Mouse (Mus musculus): ENCODE measurements around the gene Kctd5. TPM values are rescaled to one million over a fixed set of nuclear protein-coding genes. Genes with fewer than 3 reads are reported as not detected.
A peak's percentile ranks its signal among the peaks of the same experiment; 100 is the strongest.

The Kctd5 gene
- polyA plus RNA-seq, 1 experiment from 2014 or later: 56.2 TPM

- WGBS: 27% methylated on average over 5 of the region's 5 CpGs
- Histone ChIP-seq H3K4me2 (ENCODE audit: low read depth, low read length) (peak overlapping the region; percentile 21; the same call in 1 of the 2 replicates), H3K27ac (ENCODE audit: low read length) (peak overlapping the region; percentile 97), H3K9me3 (replicated peaks; ENCODE audit: control insufficient read depth, low read length) (no peaks in the 10 kb centered on the region), H3K9ac (ENCODE audit: low read length) (0 out of 2 replicates have a peak overlapping the region, but pooled peaks have one; percentile 43), H3K27me3 (ENCODE audit: control insufficient read depth, insufficient read depth, low read length) (no peaks in the 10 kb centered on the region), H3K4me1 (ENCODE audit: control insufficient read depth, insufficient read depth, low read length) (peaks cover 21% of the 10 kb centered on the region), H3K36me3 (ENCODE audit: control insufficient read depth, insufficient read depth, low read length) (no peaks in the 10 kb centered on the region), H3K4me3 (replicated peaks; ENCODE audit: low read length) (no peak overlapping the region)
- ATAC-seq (ENCODE audit: insufficient read depth, low FRiP score): peak; percentile 79
Measured at GRCm38 (mm10) chr17:24021375-24022199, 51.7 kb downstream of the Kctd5 start.

GRCm38 (mm10) chr17:24020696-24021095 lies 52.6 kb downstream of the Kctd5 start:
- ATAC-seq (ENCODE audit: insufficient read depth, low FRiP score): peak; percentile 84
- no peaks in the 10 kb centered on the region for H3K9me3 ChIP-seq (replicated peaks; ENCODE audit: control insufficient read depth, low read length)
- H3K9ac ChIP-seq (ENCODE audit: low read length): 0 out of 2 replicates have a peak overlapping the region, but pooled peaks have one; percentile 43
- H3K4me3 ChIP-seq (replicated peaks; ENCODE audit: low read length): no peak overlapping the region
- peak overlapping the region; percentile 21; the same call in 1 of the 2 replicates for H3K4me2 ChIP-seq (ENCODE audit: low read depth, low read length)
- H3K4me1 ChIP-seq (ENCODE audit: control insufficient read depth, insufficient read depth, low read length): peaks cover 21% of the 10 kb centered on the region
- 32% methylated on average over 6 of the region's 6 CpGs for WGBS
- H3K27ac ChIP-seq (ENCODE audit: low read length): peak overlapping the region; percentile 97
- H3K36me3 ChIP-seq (ENCODE audit: control insufficient read depth, insufficient read depth, low read length): no peaks in the 10 kb centered on the region
- no peaks in the 10 kb centered on the region for H3K27me3 ChIP-seq (ENCODE audit: control insufficient read depth, insufficient read depth, low read length)

GRCm38 (mm10) chr17:24015727-24016126 lies 57.6 kb downstream of the Kctd5 start:
- Histone ChIP-seq H3K9me3 (replicated peaks; ENCODE audit: control insufficient read depth, low read length) (no peaks in the 10 kb centered on the region), H3K27ac (ENCODE audit: low read length) (no peak overlapping the region), H3K4me1 (ENCODE audit: control insufficient read depth, insufficient read depth, low read length) (peaks cover 5% of the 10 kb centered on the region), H3K27me3 (ENCODE audit: control insufficient read depth, insufficient read depth, low read length) (no peaks in the 10 kb centered on the region), H3K9ac (ENCODE audit: low read length) (no peak overlapping the region), H3K4me3 (replicated peaks; ENCODE audit: low read length) (no peak overlapping the region), H3K4me2 (ENCODE audit: low read depth, low read length) (no peak overlapping the region), H3K36me3 (ENCODE audit: control insufficient read depth, insufficient read depth, low read length) (no peaks in the 10 kb centered on the region)
- ATAC-seq (ENCODE audit: insufficient read depth, low FRiP score): no peak
- WGBS: 39% methylated on average over 14 of the region's 14 CpGs

GRCm38 (mm10) chr17:24014433-24014965 lies 58.8 kb downstream of the Kctd5 start:
- 75% methylated on average over 5 of the region's 5 CpGs for WGBS
- Histone ChIP-seq H3K27me3 (ENCODE audit: control insufficient read depth, insufficient read depth, low read length) (no peaks in the 10 kb centered on the region), H3K9ac (ENCODE audit: low read length) (no peak overlapping the region), H3K4me1 (ENCODE audit: control insufficient read depth, insufficient read depth, low read length) (no peaks in the 10 kb centered on the region), H3K9me3 (replicated peaks; ENCODE audit: control insufficient read depth, low read length) (no peaks in the 10 kb centered on the region), H3K4me2 (ENCODE audit: low read depth, low read length) (no peak overlapping the region), H3K36me3 (ENCODE audit: control insufficient read depth, insufficient read depth, low read length) (no peaks in the 10 kb centered on the region), H3K27ac (ENCODE audit: low read length) (no peak overlapping the region), H3K4me3 (replicated peaks; ENCODE audit: low read length) (no peak overlapping the region)
- peak; percentile 37; the same call in 1 of the 2 replicates for ATAC-seq (ENCODE audit: insufficient read depth, low FRiP score)

- no peak overlapping the region for H3K4me2 ChIP-seq (ENCODE audit: low read depth, low read length)
Measured at GRCm38 (mm10) chr17:24012921-24013320, 60.4 kb downstream of the Kctd5 start.

GRCm38 (mm10) chr17:24009617-24010016 lies 63.7 kb downstream of the Kctd5 start:
- no peak for ATAC-seq (ENCODE audit: insufficient read depth, low FRiP score)
- H3K36me3 ChIP-seq (ENCODE audit: control insufficient read depth, insufficient read depth, low read length): no peaks in the 10 kb centered on the region
- no peaks in the 10 kb centered on the region for H3K4me1 ChIP-seq (ENCODE audit: control insufficient read depth, insufficient read depth, low read length)
- no peaks in the 10 kb centered on the region for H3K27me3 ChIP-seq (ENCODE audit: control insufficient read depth, insufficient read depth, low read length)
- no peak overlapping the region for H3K9ac ChIP-seq (ENCODE audit: low read length)
- no peak overlapping the region for H3K4me2 ChIP-seq (ENCODE audit: low read depth, low read length)
- H3K27ac ChIP-seq (ENCODE audit: low read length): no peak overlapping the region
- WGBS: 62% methylated on average over 5 of the region's 5 CpGs
- no peaks in the 10 kb centered on the region for H3K9me3 ChIP-seq (replicated peaks; ENCODE audit: control insufficient read depth, low read length)
- H3K4me3 ChIP-seq (replicated peaks; ENCODE audit: low read length): no peak overlapping the region

More at GRCm38 (mm10) chr17:24012921-24013320, 60.4 kb downstream of the Kctd5 start:
- no peaks in the 10 kb centered on the region for H3K36me3 ChIP-seq (ENCODE audit: control insufficient read depth, insufficient read depth, low read length)
- no peak for ATAC-seq (ENCODE audit: insufficient read depth, low FRiP score)
- H3K4me1 ChIP-seq (ENCODE audit: control insufficient read depth, insufficient read depth, low read length): no peaks in the 10 kb centered on the region
- no peaks in the 10 kb centered on the region for H3K27me3 ChIP-seq (ENCODE audit: control insufficient read depth, insufficient read depth, low read length)
- no peak overlapping the region for H3K4me3 ChIP-seq (replicated peaks; ENCODE audit: low read length)
- H3K9me3 ChIP-seq (replicated peaks; ENCODE audit: control insufficient read depth, low read length): no peaks in the 10 kb centered on the region
- no peak overlapping the region for H3K9ac ChIP-seq (ENCODE audit: low read length)
- WGBS: 84% methylated on average over 2 of the region's 2 CpGs
- H3K27ac ChIP-seq (ENCODE audit: low read length): no peak overlapping the region; the same call in 1 of the 2 replicates

- Histone ChIP-seq H3K9me3 (replicated peaks; ENCODE audit: control insufficient read depth, low read length) (no peaks in the 10 kb centered on the region), H3K36me3 (ENCODE audit: control insufficient read depth, insufficient read depth, low read length) (no peaks in the 10 kb centered on the region), H3K4me2 (ENCODE audit: low read depth, low read length) (no peak overlapping the region), H3K4me3 (replicated peaks; ENCODE audit: low read length) (no peak overlapping the region), H3K27ac (ENCODE audit: low read length) (no peak overlapping the region), H3K9ac (ENCODE audit: low read length) (no peak overlapping the region), H3K4me1 (ENCODE audit: control insufficient read depth, insufficient read depth, low read length) (no peaks in the 10 kb centered on the region), H3K27me3 (ENCODE audit: control insufficient read depth, insufficient read depth, low read length) (no peaks in the 10 kb centered on the region)
- 76% methylated on average over 4 of the region's 4 CpGs for WGBS
- no peak for ATAC-seq (ENCODE audit: insufficient read depth, low FRiP score)
Measured at GRCm38 (mm10) chr17:24008105-24008504, 65.2 kb downstream of the Kctd5 start.

GRCm38 (mm10) chr17:24007391-24007790 lies 65.9 kb downstream of the Kctd5 start:
- Histone ChIP-seq H3K36me3 (ENCODE audit: control insufficient read depth, insufficient read depth, low read length) (no peaks in the 10 kb centered on the region), H3K9ac (ENCODE audit: low read length) (no peak overlapping the region), H3K9me3 (replicated peaks; ENCODE audit: control insufficient read depth, low read length) (no peaks in the 10 kb centered on the region), H3K27ac (ENCODE audit: low read length) (no peak overlapping the region), H3K27me3 (ENCODE audit: control insufficient read depth, insufficient read depth, low read length) (no peaks in the 10 kb centered on the region), H3K4me1 (ENCODE audit: control insufficient read depth, insufficient read depth, low read length) (no peaks in the 10 kb centered on the region), H3K4me3 (replicated peaks; ENCODE audit: low read length) (no peak overlapping the region), H3K4me2 (ENCODE audit: low read depth, low read length) (no peak overlapping the region)
- ATAC-seq (ENCODE audit: insufficient read depth, low FRiP score): peak; percentile 44; the same call in 1 of the 2 replicates
- 59% methylated on average over 1 of the region's 1 CpGs for WGBS

- H3K27me3 ChIP-seq (ENCODE audit: control insufficient read depth, insufficient read depth, low read length): no peaks in the 10 kb centered on the region
- ATAC-seq (ENCODE audit: insufficient read depth, low FRiP score): no peak
- no peak overlapping the region for H3K9ac ChIP-seq (ENCODE audit: low read length)
Measured at GRCm38 (mm10) chr17:24006930-24007329, 66.4 kb downstream of the Kctd5 start.

More at GRCm38 (mm10) chr17:24006930-24007329, 66.4 kb downstream of the Kctd5 start:
- H3K36me3 ChIP-seq (ENCODE audit: control insufficient read depth, insufficient read depth, low read length): no peaks in the 10 kb centered on the region
- no peak overlapping the region for H3K27ac ChIP-seq (ENCODE audit: low read length)
- H3K4me1 ChIP-seq (ENCODE audit: control insufficient read depth, insufficient read depth, low read length): no peaks in the 10 kb centered on the region
- no peak overlapping the region for H3K4me3 ChIP-seq (replicated peaks; ENCODE audit: low read length)
- no peak overlapping the region for H3K4me2 ChIP-seq (ENCODE audit: low read depth, low read length)
- WGBS: 50% methylated on average over 2 of the region's 2 CpGs
- H3K9me3 ChIP-seq (replicated peaks; ENCODE audit: control insufficient read depth, low read length): no peaks in the 10 kb centered on the region

All from stomach, embryonic 16.5 days (tissue).